Mouse (Mus musculus) stomach, postnatal 0 days (tissue): ENCODE results near the gene 2700049A03Rik. TPM values are rescaled to one million over a fixed set of nuclear protein-coding genes. Genes with fewer than 3 reads are reported as not detected.
A peak's percentile ranks its signal among the peaks of the same experiment; 100 is the strongest.

Source experiments
- ATAC-seq: fragments of 200-750 bp; cut with Nextera tagmentation; 2 replicates; pipeline ENCODE4 v1.8.0; 2017; ENCODE audit not compliant: low FRiP score, low TSS enrichment
- DNase-seq: peaks from one replicate; pipeline ENCODE4 v3.0.0-alpha.2; 2016; ENCODE audit warnings: low spot score
- H3K27ac ChIP-seq: fragments of 300-500 bp; sonication (generic); replicated peaks from 2 replicates; pipeline ENCODE4 v1.5.1; 2014; ENCODE audit warnings: mild to moderate bottlenecking, control low read depth
- H3K27me3 ChIP-seq: fragments of 300-500 bp; sonication (generic); 2 replicates; pipeline ENCODE4 v1.6.1; 2014; ENCODE audit warnings: low read length; ENCODE audit not compliant: control insufficient read depth, insufficient read depth
- H3K36me3 ChIP-seq: fragments of 300-500 bp; sonication (generic); 2 replicates; pipeline ENCODE4 v1.6.1; 2014; ENCODE audit warnings: low read length, mixed read lengths; ENCODE audit not compliant: control insufficient read depth, insufficient read depth
- H3K4me1 ChIP-seq: fragments of 300-500 bp; sonication (generic); replicated peaks from 2 replicates; pipeline ENCODE4 v1.6.1; 2014; ENCODE audit warnings: antibody characterized with exemption; ENCODE audit not compliant: control insufficient read depth, insufficient read depth
- H3K4me2 ChIP-seq: fragments of 300-500 bp; sonication (generic); replicated peaks from 2 replicates; pipeline ENCODE4 v1.6.1; 2014; ENCODE audit warnings: low read depth, mild to moderate bottlenecking, control low read depth, moderate library complexity
- H3K4me3 ChIP-seq: fragments of 300-500 bp; sonication (generic); 2 replicates; pipeline ENCODE4 v1.5.1; 2014; ENCODE audit warnings: low read depth, low read length, control low read depth
- H3K9ac ChIP-seq: fragments of 300-500 bp; sonication (generic); 2 replicates; pipeline ENCODE4 v1.6.1; 2014; ENCODE audit warnings: mild to moderate bottlenecking, low read length, control low read depth, mixed read lengths
- H3K9me3 ChIP-seq: fragments of 300-500 bp; sonication (generic); 2 replicates; pipeline ENCODE4 v1.6.1; 2016; ENCODE audit warnings: low read length; ENCODE audit not compliant: control insufficient read depth
- CTCF ChIP-seq: IDR thresholded peaks from 2 replicates; pipeline ENCODE4 v1.5.1; 2016; ENCODE audit warnings: antibody characterized with exemption, low read depth, mild to moderate bottlenecking, moderate library complexity
- EP300 ChIP-seq: optimal IDR thresholded peaks from 2 replicates; pipeline ENCODE3; 2016; ENCODE audit warnings: antibody characterized with exemption
- WGBS: fragments of 180-500 bp; shearing (Covaris S2); extraction: QIAGEN DNeasy Blood & Tissue Kit; methylation state at CpG from one replicate; pipeline ENCODE4 v1.1.7; 2014; 5-methylcytosine and 5-hydroxymethylcytosine counted together
- polyA plus RNA-seq: library from polyadenylated mRNA; unstranded; fragments of >200 nt; fragmentation: Nextera tagmentation; extraction: Ambion mirVana; gene quantifications from 2 replicates; pipeline ENCODE4 v1.2.1, GENCODE M21; 2015

Gene 2700049A03Rik
- polyA plus RNA-seq, 1 experiment from 2014 or later = 4.3 TPM

DNA sequence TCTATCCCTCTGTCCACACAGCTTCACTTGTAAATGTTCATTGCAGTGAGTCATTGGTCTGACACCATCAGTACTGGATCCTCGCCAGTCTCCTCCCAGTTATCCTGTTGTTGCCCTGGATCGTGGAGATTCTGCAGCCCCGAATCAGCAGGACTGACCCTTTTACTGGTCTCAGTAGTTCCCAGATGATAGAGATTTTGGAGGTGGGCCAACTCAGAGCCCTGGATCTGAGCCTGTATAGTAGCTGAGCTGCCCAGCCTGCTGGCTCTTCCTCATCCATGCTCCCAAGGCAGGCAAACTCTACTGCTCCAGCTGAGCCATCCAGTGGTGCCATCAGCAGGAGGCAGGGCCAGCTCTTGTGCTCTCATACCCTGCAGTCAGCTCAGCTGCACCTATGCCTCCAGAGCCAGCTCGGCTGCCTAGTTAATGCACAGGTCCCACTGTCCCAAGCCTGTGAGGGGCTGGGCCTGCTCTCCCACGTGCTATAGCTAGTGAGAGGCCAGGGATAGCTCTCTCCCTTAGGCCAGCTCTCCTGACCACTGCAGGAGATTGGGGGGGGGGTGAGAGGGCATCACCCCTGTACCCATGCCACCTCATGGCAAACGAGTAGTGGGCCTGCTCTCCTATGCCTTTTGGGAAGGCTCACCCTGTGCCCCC is 81.3 kb downstream of the 2700049A03Rik start:
- TF ChIP-seq EP300 = no peak
- TF ChIP-seq CTCF = no peak
- no peak overlapping the region for H3K27ac ChIP-seq
- no peak overlapping the region for H3K9ac ChIP-seq
- no peaks in the 10 kb centered on the region for H3K27me3 ChIP-seq
- no peaks in the 10 kb centered on the region for H3K4me1 ChIP-seq
- peaks cover 2% of the 10 kb centered on the region; the same call in 1 of the 2 replicates for H3K36me3 ChIP-seq
- DNase-seq = peak; percentile 25
- H3K9me3 ChIP-seq = no peaks in the 10 kb centered on the region
- H3K4me3 ChIP-seq = no peak overlapping the region
- ATAC-seq = peak; percentile 59
- WGBS = 60% methylated on average over 6 of the region's 6 CpGs
- H3K4me2 ChIP-seq = no peak overlapping the region

DNA sequence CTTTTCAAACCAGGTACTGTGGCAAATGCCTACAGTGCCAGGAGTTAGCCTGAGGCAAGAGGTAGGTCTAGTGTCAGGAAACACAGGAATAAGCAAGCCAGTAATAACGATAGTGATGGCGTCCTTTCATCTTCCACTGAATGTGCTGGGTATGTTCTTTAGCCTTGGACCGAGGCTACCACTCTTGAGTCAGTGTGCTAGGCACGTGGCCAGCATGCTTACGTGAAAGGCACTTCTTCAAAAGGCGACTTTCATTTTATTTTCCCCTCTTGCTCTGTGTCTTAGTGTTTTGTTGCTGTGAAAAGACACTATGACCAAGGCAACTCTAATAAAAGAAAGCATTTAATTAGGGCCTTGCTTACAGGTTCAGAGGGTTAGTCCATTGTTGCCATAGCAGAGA is 86.1 kb downstream of the 2700049A03Rik start:
- H3K27ac ChIP-seq = no peak overlapping the region
- H3K9ac ChIP-seq = no peak overlapping the region
- peaks cover 2% of the 10 kb centered on the region; the same call in 1 of the 2 replicates for H3K36me3 ChIP-seq
- no peak overlapping the region for H3K4me3 ChIP-seq
- no peak for TF ChIP-seq CTCF
- no peak for TF ChIP-seq EP300
- H3K9me3 ChIP-seq = no peaks in the 10 kb centered on the region
- ATAC-seq = no peak
- 95% methylated on average over 6 of the region's 6 CpGs for WGBS
- DNase-seq = no peak
- no peaks in the 10 kb centered on the region for H3K4me1 ChIP-seq
- no peaks in the 10 kb centered on the region for H3K27me3 ChIP-seq
- no peak overlapping the region for H3K4me2 ChIP-seq

DNA sequence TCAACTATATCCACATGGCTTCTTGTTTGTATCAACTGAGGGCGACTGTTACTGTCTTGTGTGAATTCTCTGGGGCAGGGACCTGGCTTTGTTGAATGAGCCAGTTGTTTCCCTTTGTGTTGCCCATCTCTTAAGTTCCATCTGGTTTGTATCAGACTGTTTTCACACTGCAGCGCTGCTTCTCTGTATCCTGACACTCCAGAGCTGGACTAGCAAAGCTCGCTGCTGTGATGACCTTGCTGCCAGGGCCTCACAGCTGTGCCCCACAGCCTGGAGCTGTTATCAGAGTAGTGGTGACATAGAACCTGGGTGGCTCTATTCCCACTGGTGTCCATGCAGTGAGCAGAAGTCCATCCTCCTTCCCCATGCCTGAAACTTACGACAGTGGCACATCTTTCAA is 91.1 kb downstream of the 2700049A03Rik start:
- H3K9ac ChIP-seq = no peak overlapping the region
- H3K4me2 ChIP-seq = no peak overlapping the region
- DNase-seq = no peak
- WGBS = 48% methylated on average over 4 of the region's 4 CpGs
- H3K4me3 ChIP-seq = no peak overlapping the region
- no peaks in the 10 kb centered on the region for H3K9me3 ChIP-seq
- H3K4me1 ChIP-seq = no peaks in the 10 kb centered on the region
- H3K36me3 ChIP-seq = no peaks in the 10 kb centered on the region
- no peak overlapping the region for H3K27ac ChIP-seq
- no peak for TF ChIP-seq EP300
- no peak for TF ChIP-seq CTCF
- ATAC-seq = no peak
- no peaks in the 10 kb centered on the region for H3K27me3 ChIP-seq

DNA sequence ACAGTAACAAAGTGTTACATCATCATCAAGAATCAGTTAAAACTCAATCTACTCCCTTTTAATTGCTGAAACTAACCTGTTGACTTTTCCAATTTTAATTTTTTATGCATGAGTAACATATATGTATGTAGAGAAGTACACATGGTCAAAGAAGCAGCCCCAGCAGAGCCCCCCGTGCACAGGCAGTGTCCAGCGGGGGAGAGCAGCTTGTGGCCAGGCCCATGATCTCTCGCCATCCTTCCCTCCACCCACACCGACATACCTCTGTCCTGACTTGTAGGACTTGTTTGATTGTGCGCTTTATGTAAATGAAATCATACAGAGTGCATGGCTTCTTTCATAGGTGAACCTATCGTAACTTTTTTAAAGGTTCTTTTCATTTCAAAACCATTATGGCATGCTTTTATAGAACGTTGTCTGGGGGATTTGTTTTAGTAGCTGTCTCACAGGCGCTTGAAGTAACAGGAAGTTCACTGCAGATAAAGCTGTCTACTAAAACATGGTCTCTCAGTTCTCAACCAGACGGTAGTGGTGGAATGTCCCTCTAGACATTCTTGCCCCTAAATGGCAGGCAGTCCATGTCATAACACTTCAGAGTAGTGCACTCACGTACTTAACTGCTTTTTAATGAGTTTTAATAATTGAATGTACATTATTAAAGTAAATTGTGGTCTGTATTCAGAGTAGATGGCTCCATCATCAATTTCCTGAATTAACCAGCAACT is 92.4 kb downstream of the 2700049A03Rik start:
- Histone ChIP-seq H3K9ac (no peak overlapping the region), H3K9me3 (no peaks in the 10 kb centered on the region), H3K27ac (no peak overlapping the region), H3K4me3 (no peak overlapping the region), H3K4me2 (no peak overlapping the region), H3K27me3 (no peaks in the 10 kb centered on the region), H3K4me1 (no peaks in the 10 kb centered on the region), H3K36me3 (no peaks in the 10 kb centered on the region)
- no peak for ATAC-seq
- 44% methylated on average over 10 of the region's 10 CpGs for WGBS
- no peak for DNase-seq
- TF ChIP-seq EP300 (no peak), CTCF (no peak)

DNA sequence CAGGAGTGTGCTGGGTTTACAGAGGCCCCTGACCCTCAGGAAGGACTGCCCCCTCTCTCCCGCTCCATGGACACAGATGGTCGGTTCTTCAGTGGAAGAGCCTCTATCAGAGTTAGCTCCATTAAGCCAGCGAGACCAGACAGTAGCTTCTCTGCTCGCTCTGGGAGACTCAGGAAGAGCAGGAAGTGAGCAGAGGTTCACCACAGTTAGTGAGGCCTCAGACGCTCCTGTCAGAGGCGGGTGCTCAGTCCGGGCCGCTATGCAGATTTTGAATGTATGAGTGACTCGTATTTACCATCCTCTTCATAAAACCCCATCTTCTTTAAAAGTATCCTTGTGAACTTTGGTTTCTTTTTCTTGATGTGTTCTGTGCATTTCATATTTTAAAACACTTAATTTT is 94.9 kb downstream of the 2700049A03Rik start:
- Histone ChIP-seq H3K27me3 (no peaks in the 10 kb centered on the region), H3K4me1 (no peaks in the 10 kb centered on the region), H3K9me3 (no peaks in the 10 kb centered on the region), H3K36me3 (no peaks in the 10 kb centered on the region), H3K27ac (no peak overlapping the region), H3K4me3 (no peak overlapping the region), H3K4me2 (no peak overlapping the region), H3K9ac (no peak overlapping the region)
- TF ChIP-seq EP300 (no peak), CTCF (no peak)
- no peak for DNase-seq
- WGBS = 88% methylated on average over 9 of the region's 9 CpGs
- no peak for ATAC-seq

DNA sequence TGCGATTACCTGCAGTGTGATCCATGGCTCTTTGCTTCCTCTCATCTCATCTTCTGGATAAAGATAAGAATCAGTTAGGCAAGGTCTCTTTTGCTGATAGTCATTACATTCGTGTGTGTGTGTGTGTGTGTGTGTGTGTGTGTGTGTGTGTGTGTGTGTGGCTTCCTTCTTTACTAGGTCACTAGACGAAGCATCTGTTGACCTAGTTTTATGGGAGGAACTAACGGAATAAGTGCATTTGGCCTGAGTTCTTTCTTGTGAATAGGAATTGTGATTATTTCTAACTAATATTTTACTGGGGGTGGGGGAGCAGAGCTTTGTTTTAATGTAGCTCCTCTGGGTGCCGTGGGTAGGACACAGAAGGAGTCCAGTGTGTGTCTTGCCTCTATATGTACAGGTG is 96.8 kb downstream of the 2700049A03Rik start:
- H3K4me2 ChIP-seq = no peak overlapping the region
- no peaks in the 10 kb centered on the region for H3K36me3 ChIP-seq
- no peak for TF ChIP-seq CTCF
- TF ChIP-seq EP300 = no peak
- DNase-seq = no peak
- 70% methylated on average over 5 of the region's 5 CpGs for WGBS
- no peak overlapping the region for H3K9ac ChIP-seq
- no peak overlapping the region for H3K27ac ChIP-seq
- no peaks in the 10 kb centered on the region for H3K9me3 ChIP-seq
- no peaks in the 10 kb centered on the region for H3K27me3 ChIP-seq
- no peak overlapping the region for H3K4me3 ChIP-seq
- no peaks in the 10 kb centered on the region for H3K4me1 ChIP-seq
- ATAC-seq = no peak
